Mouse (Mus musculus) limb, embryonic 14.5 days (tissue): Measurements from ENCODE around the gene Sars2. TPM values are rescaled to one million over a fixed set of nuclear protein-coding genes. Genes with fewer than 3 reads are reported as not detected.
A peak's percentile ranks its signal among the peaks of the same experiment; 100 is the strongest.
"Not testable (repeated sequence)": the region's sequence is repeated elsewhere in the genome, so short reads cannot be mapped to it uniquely, and the experiment has no call there.

Source experiments
- ATAC-seq: fragments of 200-750 bp; cut with Nextera tagmentation; 2 replicates; pipeline ENCODE4 v1.8.0; 2017; ENCODE audit warnings: low read depth, moderate number of reproducible peaks, moderate TSS enrichment; ENCODE audit not compliant: low FRiP score
- DNase-seq: peaks from one replicate; pipeline ENCODE4 v3.0.0-alpha.2; 2015; ENCODE audit warnings: low spot score
- H3K27ac ChIP-seq: fragments of 300-500 bp; sonication (generic); replicated peaks from 2 replicates; pipeline ENCODE4 v1.5.1; 2014; ENCODE audit warnings: low read depth, mild to moderate bottlenecking, low read length, moderate library complexity, mixed read lengths
- H3K27me3 ChIP-seq: fragments of 300-500 bp; sonication (generic); 2 replicates; pipeline ENCODE4 v1.6.1; 2014; ENCODE audit warnings: low read length, mixed read lengths; ENCODE audit not compliant: control insufficient read depth, insufficient read depth
- H3K36me3 ChIP-seq: fragments of 300-500 bp; sonication (generic); 2 replicates; pipeline ENCODE4 v1.6.1; 2014; ENCODE audit warnings: mild to moderate bottlenecking, low read length, moderate library complexity, mixed read lengths; ENCODE audit not compliant: control insufficient read depth, insufficient read depth
- H3K4me1 ChIP-seq: fragments of 300-500 bp; sonication (generic); 2 replicates; pipeline ENCODE4 v1.6.1; 2014; ENCODE audit warnings: antibody characterized with exemption, low read length, mixed read lengths; ENCODE audit not compliant: control insufficient read depth, insufficient read depth
- H3K4me2 ChIP-seq: fragments of 300-500 bp; sonication (generic); replicated peaks from 2 replicates; pipeline ENCODE4 v1.6.1; 2014; ENCODE audit warnings: low read depth, mild to moderate bottlenecking, low read length, moderate library complexity; ENCODE audit not compliant: severe bottlenecking
- H3K4me3 ChIP-seq: fragments of 300-500 bp; sonication (generic); replicated peaks from 2 replicates; pipeline ENCODE4 v1.5.1; 2014; ENCODE audit warnings: low read length
- H3K9ac ChIP-seq: fragments of 300-500 bp; sonication (generic); 2 replicates; pipeline ENCODE4 v1.6.1; 2014; ENCODE audit warnings: mild to moderate bottlenecking, low read depth, low read length, moderate library complexity; ENCODE audit not compliant: severe bottlenecking
- H3K9me3 ChIP-seq: fragments of 300-500 bp; sonication (generic); 2 replicates; pipeline ENCODE4 v1.6.1; 2016; ENCODE audit warnings: low read length; ENCODE audit not compliant: control insufficient read depth
- POLR2A ChIP-seq: fragments of 200-500 bp; IDR thresholded peaks from 2 replicates; pipeline ENCODE4 v1.8.0; 2012; ENCODE audit warnings: inconsistent platforms, mild to moderate bottlenecking, moderate library complexity, borderline replicate concordance; ENCODE audit not compliant: insufficient read depth, insufficient read length; ENCODE audit errors: extremely low read depth
- WGBS: fragments of 180-500 bp; shearing (Covaris S2); extraction: QIAGEN DNeasy Blood & Tissue Kit; methylation state at CpG from one replicate; pipeline ENCODE4 v1.1.7; 2014; 5-methylcytosine and 5-hydroxymethylcytosine counted together
- polyA plus RNA-seq, 2 experiments: library from polyadenylated mRNA; depleted of rRNA in 1 of 2; stranded (reverse) in 1 of 2; unstranded in 1 of 2; fragments of >200 nt; fragmentation: Nextera tagmentation in 1 of 2; extraction: Ambion mirVana in 1 of 2; gene quantifications; 2 replicates each; pipeline versions ENCODE4 v1.2.1 to v1.2.3; 2012 to 2014

The Sars2 gene
- polyA plus RNA-seq, 2 experiments = 22.0 to 32.6 TPM

DNA sequence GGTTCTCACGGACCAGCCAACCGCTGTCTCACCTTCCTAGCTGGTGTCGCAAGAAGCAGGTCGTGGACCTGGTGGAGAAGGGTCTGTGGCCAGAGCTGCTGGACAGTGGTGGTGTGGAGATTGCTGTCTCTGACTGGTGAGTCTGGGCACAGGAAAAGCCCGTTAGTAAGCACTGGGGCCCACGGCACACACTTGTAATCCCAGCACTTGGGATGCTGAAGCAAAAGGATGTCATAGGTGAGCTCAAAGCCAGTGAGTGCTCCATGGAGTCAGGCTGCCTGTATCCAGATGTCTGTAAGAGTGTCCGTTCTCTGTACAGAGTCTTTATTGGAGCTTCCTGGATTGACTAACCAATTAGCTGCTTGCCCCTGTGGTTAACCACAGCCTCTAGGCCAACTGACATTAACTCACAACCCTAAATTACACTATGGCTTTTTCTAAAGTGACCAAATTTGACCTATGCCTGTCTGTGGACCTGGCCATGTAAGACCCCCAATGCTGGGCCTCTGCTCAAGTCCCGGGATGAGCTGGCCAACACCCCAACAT is 46.8 kb upstream of the Sars2 start:
- Histone ChIP-seq H3K4me1 (peaks cover 3% of the 10 kb centered on the region; the same call in 1 of the 2 replicates), H3K4me2 (0 out of 2 replicates have a peak overlapping the region, but pooled peaks have one; percentile 18), H3K9me3 (no peaks in the 10 kb centered on the region), H3K27me3 (no peaks in the 10 kb centered on the region), H3K4me3 (no peak overlapping the region), H3K9ac (no peak overlapping the region), H3K36me3 (no peaks in the 10 kb centered on the region), H3K27ac (no peak overlapping the region)
- TF ChIP-seq POLR2A = no peak
- WGBS = 43% methylated on average over 8 of the region's 8 CpGs
- ATAC-seq = no peak
- no peak for DNase-seq

DNA sequence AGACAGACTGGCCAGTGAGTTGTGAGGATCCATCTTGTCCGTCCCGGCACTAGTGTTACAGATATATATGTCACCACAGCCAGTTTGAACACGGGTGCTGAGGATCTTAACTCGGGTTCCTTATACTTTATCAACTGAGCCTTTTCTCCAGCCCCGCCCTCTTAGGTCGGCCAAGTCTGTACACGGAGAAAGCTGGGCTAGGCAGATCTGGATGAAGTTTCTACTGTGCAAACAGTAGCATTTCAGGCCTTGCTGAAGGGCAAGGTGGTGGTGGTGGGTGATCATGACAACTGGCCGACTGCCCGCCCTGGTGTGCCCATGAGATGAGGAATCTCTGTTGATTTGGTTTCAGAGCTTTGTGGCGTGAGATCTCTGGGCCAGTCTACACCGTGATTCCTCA is 44.5 kb upstream of the Sars2 start:
- Histone ChIP-seq H3K4me3 (no peak overlapping the region), H3K27me3 (no peaks in the 10 kb centered on the region), H3K27ac (no peak overlapping the region), H3K4me1 (peaks cover 3% of the 10 kb centered on the region; the same call in 1 of the 2 replicates), H3K9me3 (no peaks in the 10 kb centered on the region; the same call in 1 of the 2 replicates), H3K4me2 (no peak overlapping the region), H3K36me3 (no peaks in the 10 kb centered on the region), H3K9ac (no peak overlapping the region)
- no peak for ATAC-seq
- no peak for DNase-seq
- 93% methylated on average over 11 of the region's 11 CpGs for WGBS
- no peak for TF ChIP-seq POLR2A

DNA sequence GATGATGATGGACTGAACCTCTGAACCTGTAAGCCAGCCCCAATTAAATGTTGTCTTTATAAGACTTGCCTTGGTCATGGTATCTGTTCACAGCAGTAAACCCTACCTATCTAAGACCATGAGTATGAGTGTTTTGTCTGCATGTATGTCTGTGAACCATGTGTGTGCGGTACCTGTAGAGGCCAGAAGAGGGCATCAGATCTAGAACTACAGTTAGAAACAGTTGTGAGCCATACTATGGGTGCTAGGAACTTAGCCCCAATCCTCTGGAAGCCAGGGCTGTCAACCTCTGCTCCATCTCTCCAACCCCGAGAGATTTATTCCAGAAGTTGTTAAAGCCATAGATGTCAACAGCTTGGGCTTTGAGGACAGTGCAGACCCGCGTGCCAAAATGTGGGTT is 41.5 kb upstream of the Sars2 start:
- WGBS = 95% methylated on average over 4 of the region's 4 CpGs
- no peaks in the 10 kb centered on the region for H3K4me1 ChIP-seq
- H3K9ac ChIP-seq = no peak overlapping the region
- TF ChIP-seq POLR2A = no peak
- no peaks in the 10 kb centered on the region for H3K27me3 ChIP-seq
- H3K4me2 ChIP-seq = no peak overlapping the region
- no peaks in the 10 kb centered on the region for H3K36me3 ChIP-seq
- no peak overlapping the region for H3K4me3 ChIP-seq
- no peak for ATAC-seq
- no peak overlapping the region for H3K27ac ChIP-seq
- no peak for DNase-seq
- H3K9me3 ChIP-seq = no peaks in the 10 kb centered on the region; the same call in 1 of the 2 replicates

DNA sequence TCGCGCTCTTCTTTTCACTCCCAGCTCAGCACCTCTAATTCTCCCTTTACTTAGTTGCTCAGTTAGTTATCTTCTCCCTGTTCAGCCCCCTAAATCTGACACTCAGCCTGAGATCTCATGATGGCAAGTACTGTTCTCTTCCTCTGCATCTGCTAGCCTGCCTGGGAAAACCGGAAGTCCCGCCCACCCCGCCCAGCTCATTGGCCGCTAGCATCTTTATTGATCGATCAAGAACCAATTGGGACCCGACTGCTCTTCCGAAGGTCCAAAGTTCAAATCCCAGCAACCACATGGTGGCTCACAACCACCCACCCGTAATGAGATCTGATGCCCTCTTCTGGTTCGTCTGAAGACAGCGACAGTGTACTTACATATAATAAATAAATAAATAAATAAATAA is 40.5 kb upstream of the Sars2 start:
- H3K9ac ChIP-seq, H3K4me2 ChIP-seq, H3K4me1 ChIP-seq, ATAC-seq, H3K4me3 ChIP-seq, DNase-seq, H3K27me3 ChIP-seq, H3K27ac ChIP-seq, H3K9me3 ChIP-seq, H3K36me3 ChIP-seq: not testable (repeated sequence)
- WGBS = 96% methylated on average over 12 of the region's 12 CpGs

DNA sequence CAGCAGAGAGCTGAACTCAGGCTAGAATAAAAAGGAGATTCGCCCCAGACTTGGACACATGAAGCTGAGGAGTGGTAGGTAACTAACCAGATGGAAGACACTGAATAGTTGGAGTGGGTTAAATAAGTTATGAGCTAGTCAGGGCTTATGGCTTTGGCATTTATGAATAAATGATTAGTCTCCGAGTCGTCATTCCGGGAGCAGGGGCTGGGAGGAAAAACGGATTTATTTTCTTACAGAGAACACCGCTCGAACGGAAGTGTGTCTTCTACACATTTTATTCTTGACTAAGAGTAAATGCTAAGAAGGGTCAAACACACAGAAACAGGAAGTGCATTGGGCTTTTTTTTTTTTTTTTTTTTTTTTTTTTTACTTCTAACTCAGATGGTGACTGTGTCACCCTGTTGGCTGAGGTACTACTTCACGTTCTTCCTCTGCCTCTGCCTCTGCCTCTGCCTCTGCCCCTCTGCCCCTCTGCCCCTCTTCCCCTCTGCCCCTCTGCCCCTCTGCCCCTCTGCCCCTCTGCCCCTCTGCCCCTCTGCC is 39.1 kb upstream of the Sars2 start:
- Histone ChIP-seq H3K4me2 (no peak overlapping the region), H3K36me3 (no peaks in the 10 kb centered on the region), H3K4me1 (no peaks in the 10 kb centered on the region), H3K27me3 (no peaks in the 10 kb centered on the region), H3K27ac (no peak overlapping the region), H3K9me3 (no peaks in the 10 kb centered on the region; the same call in 1 of the 2 replicates), H3K9ac (no peak overlapping the region), H3K4me3 (no peak overlapping the region)
- 71% methylated on average over 9 of the region's 9 CpGs for WGBS
- no peak for DNase-seq
- no peak for TF ChIP-seq POLR2A
- no peak for ATAC-seq

DNA sequence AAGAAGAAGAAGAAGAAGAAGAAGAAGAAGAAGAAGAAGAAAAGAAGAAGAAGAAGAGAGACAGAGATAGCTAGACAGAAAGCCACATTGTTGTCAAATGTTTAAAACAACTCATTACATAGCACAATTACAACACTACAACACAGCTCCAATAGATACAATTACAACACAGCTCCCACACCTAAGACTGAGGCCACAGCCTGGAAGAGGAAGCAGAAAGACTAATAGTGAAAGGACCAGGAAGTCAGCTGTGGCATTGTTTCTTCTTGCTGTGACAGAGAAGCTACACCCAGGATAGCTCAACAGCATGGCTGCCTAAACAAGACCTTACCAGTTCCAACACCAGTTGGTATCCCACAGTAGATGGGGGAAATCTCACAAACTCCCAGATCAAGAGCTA is 32.3 kb upstream of the Sars2 start:
- ATAC-seq (no peak), DNase-seq (no peak)
- Histone ChIP-seq H3K4me3 (no peak overlapping the region), H3K27ac (no peak overlapping the region), H3K9ac (no peak overlapping the region), H3K4me1 (no peaks in the 10 kb centered on the region), H3K36me3 (no peaks in the 10 kb centered on the region), H3K4me2 (no peak overlapping the region), H3K27me3 (no peaks in the 10 kb centered on the region), H3K9me3 (no peaks in the 10 kb centered on the region)
- no peak for TF ChIP-seq POLR2A
